Mouse (Mus musculus) cerebellum, adult 9-10 months (tissue): Measurements from ENCODE around the gene Gm44805.

ENCODE experiments used
- DNase-seq: peaks from one replicate; pipeline ENCODE4 v3.0.0; 2022

The Gm44805 gene

GRCm38 (mm10) chr7:19676662-19677061, 4.6 kb downstream of the Gm44805 start:
- DNase-seq, result no peak

GRCm38 (mm10) chr7:19675824-19676223, 5.4 kb downstream of the Gm44805 start:
- no peak for DNase-seq

GRCm38 (mm10) chr7:19673083-19673699, 8.0 kb downstream of the Gm44805 start:
- DNase-seq, result no peak

- DNase-seq, result no peak
These were observed 9.7 kb downstream of the Gm44805 start for GRCm38 (mm10) chr7:19671511-19671910.

- peak; percentile 97 for DNase-seq
These were observed 12.1 kb downstream of the Gm44805 start for GRCm38 (mm10) chr7:19668947-19669721.

GRCm38 (mm10) chr7:19667434-19667833, 13.8 kb downstream of the Gm44805 start:
- DNase-seq, result peak; percentile 24

- peak; percentile 39 for DNase-seq
These were observed 14.5 kb downstream of the Gm44805 start for GRCm38 (mm10) chr7:19666750-19667149.

GRCm38 (mm10) chr7:19664955-19665841, 16.0 kb downstream of the Gm44805 start, which contains the start of gene Clptm1:
TSS of gene Clptm1 (minus strand) at chr7:19665033.
- DNase-seq, result peak; percentile 98

- DNase-seq, result no peak
These were observed 16.7 kb downstream of the Gm44805 start for GRCm38 (mm10) chr7:19664455-19664954.

- DNase-seq, result no peak
These were observed 17.3 kb downstream of the Gm44805 start for GRCm38 (mm10) chr7:19663940-19664339.

GRCm38 (mm10) chr7:19652614-19653013, 28.6 kb downstream of the Gm44805 start:
- no peak for DNase-seq

GRCm38 (mm10) chr7:19651063-19651786, 30.0 kb downstream of the Gm44805 start:
- no peak for DNase-seq

- DNase-seq, result no peak
These were observed 40.0 kb downstream of the Gm44805 start for GRCm38 (mm10) chr7:19641223-19641622.

- DNase-seq, result no peak
These were observed 46.0 kb downstream of the Gm44805 start for GRCm38 (mm10) chr7:19635074-19635827.

- DNase-seq, result no peak
These were observed 46.6 kb downstream of the Gm44805 start for GRCm38 (mm10) chr7:19634591-19634990.

- no peak for DNase-seq
These were observed 47.4 kb downstream of the Gm44805 start for GRCm38 (mm10) chr7:19633855-19634254.

- no peak for DNase-seq
These were observed 48.0 kb downstream of the Gm44805 start for GRCm38 (mm10) chr7:19633197-19633596.

- DNase-seq, result no peak
These were observed 48.5 kb downstream of the Gm44805 start for GRCm38 (mm10) chr7:19632720-19633119.

- DNase-seq, result no peak
These were observed 48.9 kb downstream of the Gm44805 start for GRCm38 (mm10) chr7:19632275-19632674.

GRCm38 (mm10) chr7:19629361-19629734, 51.9 kb downstream of the Gm44805 start, which contains the start of gene Relb:
TSS of gene Relb (minus strand) at chr7:19629438.
- peak; percentile 86 for DNase-seq

GRCm38 (mm10) chr7:19628536-19629360, 52.5 kb downstream of the Gm44805 start:
- peak; percentile 83 for DNase-seq
